Mouse (Mus musculus): ENCODE results near the gene Cpt2. TPM values are rescaled to one million over a fixed set of nuclear protein-coding genes. Genes with fewer than 3 reads are reported as not detected.

The Cpt2 gene
- 43.7 and 51.1 TPM in 2 replicates for polyA plus RNA-seq (2015; fragmentation: Nextera tagmentation; extraction: Ambion mirVana)

GRCm38 (mm10) chr4:107923145-107923802 is at the start of gene Cpt2:
Gene Cpt2, minus strand, starts transcription at chr4:107923610.
- peak within 1 kb of the TSS; percentile 77 for H3K4me3 ChIP-seq (ENCODE audit: low read length)
- peak within 1 kb of the TSS; percentile 60 for H3K4me2 ChIP-seq (ENCODE audit: low read depth, low read length)
- peak within 1 kb of the TSS; percentile 91 for H3K9ac ChIP-seq (ENCODE audit: low read length)
- no peaks in the 10 kb centered on the region for H3K36me3 ChIP-seq (ENCODE audit: control insufficient read depth, insufficient read depth, low read length)
- peak within 1 kb of the TSS; percentile 77 for H3K27ac ChIP-seq (ENCODE audit: low read length)
- no peaks in the 10 kb centered on the region for H3K9me3 ChIP-seq (ENCODE audit: control insufficient read depth, low read length)
- under 1% methylated on average over 38 of the region's 38 CpGs for WGBS
- H3K4me1 ChIP-seq (replicated peaks; ENCODE audit: control insufficient read depth, insufficient read depth, low read length) = peaks cover 19% of the 10 kb centered on the region
- H3K27me3 ChIP-seq (ENCODE audit: control insufficient read depth, insufficient read depth, low read depth, low read length) = no peaks in the 10 kb centered on the region
- ATAC-seq (ENCODE audit: low read depth) = peak; percentile 99

DNA sequence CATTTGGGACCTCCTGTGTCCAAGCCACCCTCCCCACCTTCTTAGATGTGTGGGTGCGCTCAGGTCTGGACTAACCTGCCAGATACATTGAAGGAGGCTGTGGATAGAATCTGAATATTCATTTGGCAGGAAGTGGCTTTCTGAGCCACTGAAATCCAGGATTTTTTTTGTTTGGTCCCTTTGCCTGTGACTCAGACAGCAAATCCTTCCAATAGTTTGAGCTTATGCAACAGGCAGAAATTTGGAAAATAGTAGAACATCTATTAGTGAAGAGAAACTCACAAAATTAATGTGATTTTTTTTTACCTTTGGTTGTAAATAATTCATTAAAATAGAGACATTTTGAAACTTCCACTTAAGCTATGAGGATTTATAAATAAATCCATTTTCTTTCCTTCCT is 47.8 kb upstream of the Cpt2 start:
- no peak for ATAC-seq (ENCODE audit: low read depth)
- Histone ChIP-seq H3K27ac (ENCODE audit: low read length) (no peak overlapping the region), H3K27me3 (ENCODE audit: control insufficient read depth, insufficient read depth, low read depth, low read length) (peaks cover 2% of the 10 kb centered on the region; the same call in 1 of the 2 replicates), H3K9ac (ENCODE audit: low read length) (no peak overlapping the region), H3K9me3 (ENCODE audit: control insufficient read depth, low read length) (no peaks in the 10 kb centered on the region), H3K4me3 (ENCODE audit: low read length) (no peak overlapping the region), H3K4me2 (ENCODE audit: low read depth, low read length) (no peak overlapping the region), H3K36me3 (ENCODE audit: control insufficient read depth, insufficient read depth, low read length) (no peaks in the 10 kb centered on the region), H3K4me1 (replicated peaks; ENCODE audit: control insufficient read depth, insufficient read depth, low read length) (no peaks in the 10 kb centered on the region)
- WGBS = 89% methylated on average over 1 of the region's 1 CpGs

DNA sequence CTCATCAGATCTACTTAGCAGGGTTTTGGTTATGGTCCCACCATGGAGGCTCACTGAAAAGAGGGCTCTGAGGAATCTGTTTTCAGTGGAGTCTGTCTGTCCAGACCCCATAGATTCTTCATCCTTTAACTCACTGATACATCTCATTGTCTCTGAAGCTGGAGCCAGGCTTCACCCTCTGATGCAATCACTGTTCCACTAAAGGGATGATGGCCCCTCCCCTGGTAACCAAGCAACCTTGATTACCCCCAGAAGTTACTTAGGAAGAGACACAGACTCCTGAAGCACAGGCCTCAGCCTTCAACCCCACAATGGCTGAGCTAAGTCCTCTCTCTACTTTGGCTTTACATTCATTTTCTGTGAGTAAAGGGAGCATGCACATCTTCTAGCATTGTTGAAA is 46.4 kb upstream of the Cpt2 start:
- no peak overlapping the region for H3K27ac ChIP-seq (ENCODE audit: low read length)
- ATAC-seq (ENCODE audit: low read depth) = no peak
- H3K27me3 ChIP-seq (ENCODE audit: control insufficient read depth, insufficient read depth, low read depth, low read length) = peaks cover 2% of the 10 kb centered on the region; the same call in 1 of the 2 replicates

GRCm38 (mm10) chr4:107967966-107968682 is 44.7 kb upstream of the Cpt2 start, which contains the start of gene Slc1a7:
Gene Slc1a7, plus strand, starts transcription at chr4:107968332.
- Histone ChIP-seq H3K9me3 (ENCODE audit: control insufficient read depth, low read length) (no peaks in the 10 kb centered on the region), H3K4me3 (ENCODE audit: low read length) (no peak within 1 kb of the TSS), H3K27me3 (ENCODE audit: control insufficient read depth, insufficient read depth, low read depth, low read length) (peaks cover 2% of the 10 kb centered on the region; the same call in 1 of the 2 replicates), H3K9ac (ENCODE audit: low read length) (no peak within 1 kb of the TSS), H3K4me2 (ENCODE audit: low read depth, low read length) (no peak within 1 kb of the TSS), H3K4me1 (replicated peaks; ENCODE audit: control insufficient read depth, insufficient read depth, low read length) (no peaks in the 10 kb centered on the region), H3K27ac (ENCODE audit: low read length) (no peak within 1 kb of the TSS), H3K36me3 (ENCODE audit: control insufficient read depth, insufficient read depth, low read length) (no peaks in the 10 kb centered on the region)
- ATAC-seq (ENCODE audit: low read depth) = no peak
- 72% methylated on average over 16 of the region's 16 CpGs for WGBS

More for the DNA sequence above, 46.4 kb upstream of the Cpt2 start:
- no peaks in the 10 kb centered on the region for H3K9me3 ChIP-seq (ENCODE audit: control insufficient read depth, low read length)
- H3K4me2 ChIP-seq (ENCODE audit: low read depth, low read length) = no peak overlapping the region
- no peaks in the 10 kb centered on the region for H3K36me3 ChIP-seq (ENCODE audit: control insufficient read depth, insufficient read depth, low read length)
- no peak overlapping the region for H3K4me3 ChIP-seq (ENCODE audit: low read length)
- H3K9ac ChIP-seq (ENCODE audit: low read length) = no peak overlapping the region
- no peaks in the 10 kb centered on the region for H3K4me1 ChIP-seq (replicated peaks; ENCODE audit: control insufficient read depth, insufficient read depth, low read length)

- Histone ChIP-seq H3K36me3 (ENCODE audit: control insufficient read depth, insufficient read depth, low read length) (no peaks in the 10 kb centered on the region), H3K4me3 (ENCODE audit: low read length) (no peak overlapping the region), H3K9me3 (ENCODE audit: control insufficient read depth, low read length) (no peaks in the 10 kb centered on the region), H3K4me2 (ENCODE audit: low read depth, low read length) (no peak overlapping the region), H3K27me3 (ENCODE audit: control insufficient read depth, insufficient read depth, low read depth, low read length) (peaks cover 2% of the 10 kb centered on the region; the same call in 1 of the 2 replicates), H3K9ac (ENCODE audit: low read length) (no peak overlapping the region), H3K27ac (ENCODE audit: low read length) (no peak overlapping the region), H3K4me1 (replicated peaks; ENCODE audit: control insufficient read depth, insufficient read depth, low read length) (peaks cover 12% of the 10 kb centered on the region)
- 46% methylated on average over 5 of the region's 5 CpGs for WGBS
- ATAC-seq (ENCODE audit: low read depth) = no peak
These were observed 43.2 kb upstream of the Cpt2 start for GRCm38 (mm10) chr4:107966416-107967109.

DNA sequence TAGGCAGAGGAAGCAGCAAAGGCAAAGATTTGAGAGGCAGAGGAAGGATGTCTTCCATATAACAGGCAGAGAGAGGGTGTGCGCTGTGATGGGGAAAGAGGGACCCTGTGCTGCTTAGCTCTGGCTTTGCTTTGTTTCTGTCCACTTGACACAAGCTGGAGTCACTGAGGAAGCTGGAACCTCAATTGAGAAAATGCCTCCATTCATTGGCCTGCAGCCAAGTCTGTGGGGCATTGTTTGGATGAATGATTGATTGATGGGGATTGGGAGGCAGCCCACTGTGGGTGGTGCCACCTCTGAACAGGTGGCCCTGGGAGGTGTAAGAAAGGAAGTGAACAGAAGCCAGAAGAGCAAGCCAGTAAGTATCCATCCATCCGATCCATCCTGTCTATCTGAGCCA is 39.4 kb upstream of the Cpt2 start:
- Histone ChIP-seq H3K4me1 (replicated peaks; ENCODE audit: control insufficient read depth, insufficient read depth, low read length) (peaks cover 12% of the 10 kb centered on the region), H3K27ac (ENCODE audit: low read length) (no peak overlapping the region), H3K4me2 (ENCODE audit: low read depth, low read length) (no peak overlapping the region), H3K9ac (ENCODE audit: low read length) (no peak overlapping the region), H3K36me3 (ENCODE audit: control insufficient read depth, insufficient read depth, low read length) (no peaks in the 10 kb centered on the region), H3K9me3 (ENCODE audit: control insufficient read depth, low read length) (no peaks in the 10 kb centered on the region), H3K4me3 (ENCODE audit: low read length) (no peak overlapping the region), H3K27me3 (ENCODE audit: control insufficient read depth, insufficient read depth, low read depth, low read length) (no peaks in the 10 kb centered on the region)
- 79% methylated on average over 2 of the region's 2 CpGs for WGBS
- ATAC-seq (ENCODE audit: low read depth) = no peak

DNA sequence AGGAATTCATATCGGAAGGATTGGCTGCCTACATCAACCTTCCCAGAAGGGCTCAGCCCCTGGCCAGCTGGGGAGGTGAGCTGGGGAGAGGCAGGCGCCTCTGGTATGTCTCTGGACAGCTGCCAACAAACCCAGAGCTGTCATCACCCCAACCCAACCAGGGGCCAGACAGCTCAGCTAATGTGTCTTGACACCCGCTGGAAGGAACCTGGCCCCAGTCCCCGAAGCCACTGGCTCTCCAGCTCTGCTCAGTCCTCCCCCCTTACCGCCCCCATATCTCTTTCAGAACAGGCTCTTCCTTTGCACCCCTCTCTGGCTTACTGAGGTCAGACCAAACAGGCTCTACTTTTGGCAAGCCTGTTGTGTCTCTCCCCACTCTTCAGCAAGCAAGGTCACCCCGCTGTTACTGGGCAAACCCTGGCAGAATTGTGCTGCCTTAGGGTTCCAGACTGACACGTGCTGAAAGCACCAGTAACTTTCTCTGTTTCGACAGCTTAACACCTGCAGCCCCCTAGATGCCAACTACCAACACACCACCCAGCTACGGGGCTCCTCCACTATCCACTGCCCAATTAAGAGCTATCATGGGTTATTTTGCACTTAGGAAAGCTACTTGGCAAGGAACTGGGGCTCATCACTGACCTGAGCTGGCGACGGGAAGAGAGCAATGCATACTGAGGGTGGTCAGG is 38.8 kb upstream of the Cpt2 start:
- Histone ChIP-seq H3K9ac (ENCODE audit: low read length) (no peak overlapping the region), H3K4me2 (ENCODE audit: low read depth, low read length) (no peak overlapping the region), H3K27ac (ENCODE audit: low read length) (0 out of 2 replicates have a peak overlapping the region, but pooled peaks have one; percentile 16), H3K36me3 (ENCODE audit: control insufficient read depth, insufficient read depth, low read length) (no peaks in the 10 kb centered on the region), H3K27me3 (ENCODE audit: control insufficient read depth, insufficient read depth, low read depth, low read length) (no peaks in the 10 kb centered on the region), H3K4me3 (ENCODE audit: low read length) (no peak overlapping the region), H3K9me3 (ENCODE audit: control insufficient read depth, low read length) (no peaks in the 10 kb centered on the region), H3K4me1 (replicated peaks; ENCODE audit: control insufficient read depth, insufficient read depth, low read length) (peaks cover 12% of the 10 kb centered on the region)
- peak; percentile 96 for ATAC-seq (ENCODE audit: low read depth)
- 29% methylated on average over 11 of the region's 11 CpGs for WGBS

GRCm38 (mm10) chr4:107958487-107958886 is 35.1 kb upstream of the Cpt2 start:
- Histone ChIP-seq H3K4me1 (replicated peaks; ENCODE audit: control insufficient read depth, insufficient read depth, low read length) (peaks cover 12% of the 10 kb centered on the region), H3K4me2 (ENCODE audit: low read depth, low read length) (no peak overlapping the region)
- 87% methylated on average over 7 of the region's 7 CpGs for WGBS

More at GRCm38 (mm10) chr4:107958487-107958886, 35.1 kb upstream of the Cpt2 start:
- Histone ChIP-seq H3K27me3 (ENCODE audit: control insufficient read depth, insufficient read depth, low read depth, low read length) (no peaks in the 10 kb centered on the region), H3K27ac (ENCODE audit: low read length) (no peak overlapping the region), H3K4me3 (ENCODE audit: low read length) (no peak overlapping the region), H3K36me3 (ENCODE audit: control insufficient read depth, insufficient read depth, low read length) (no peaks in the 10 kb centered on the region), H3K9ac (ENCODE audit: low read length) (no peak overlapping the region), H3K9me3 (ENCODE audit: control insufficient read depth, low read length) (no peaks in the 10 kb centered on the region)
- ATAC-seq (ENCODE audit: low read depth) = no peak

Data from lung, embryonic 16.5 days (tissue).